Mouse (Mus musculus) testis, adult 10 weeks (tissue): ENCODE results near the gene Gm21440. TPM values are rescaled to one million over a fixed set of nuclear protein-coding genes. Genes with fewer than 3 reads are reported as not detected.

Source experiments
- polyA plus RNA-seq: library from polyadenylated mRNA; stranded (reverse); fragments of 350-450 nt; fragmentation: Illumina TruSeq; extraction: RNeasy Lipid Tissue Mini Kit (QIAGEN cat#74804); gene quantifications from one replicate; pipeline ENCODE4 v1.2.3, GENCODE M21; 2014; ENCODE audit warnings: low read depth, low replicate concordance

The Gm21440 gene
- 6.6 TPM for polyA plus RNA-seq

GRCm38 (mm10) chrY:13252091-13252490 lies at the start of gene Gm21440, which contains the start of gene Gm21454:
TSS of gene Gm21440 (plus strand) at chrY:13252391.
TSS of gene Gm21454 (plus strand) at chrY:13252442.

GRCm38 (mm10) chrY:13223828-13224227 lies 28.4 kb upstream of the Gm21440 start, which contains the start of gene Gm21828:
TSS of gene Gm21828 (minus strand) at chrY:13223928.

Other genes starting within 250 kb of the Gm21440 start
- 10.1 TPM for gene Gm20807, start 209.5 kb upstream of the Gm21440 start, polyA plus RNA-seq
- not detected for gene Gm21891, start 118.9 kb upstream of the Gm21440 start, polyA plus RNA-seq
- gene Gm21425, start 90.4 kb upstream of the Gm21440 start, polyA plus RNA-seq, result not detected
- not detected for gene Gm21828, start 28.5 kb upstream of the Gm21440 start, polyA plus RNA-seq
- gene Gm21454, start 51 bp downstream of the Gm21440 start, polyA plus RNA-seq, result 18.8 TPM
- gene Gm21725, start 96.7 kb downstream of the Gm21440 start, polyA plus RNA-seq, result not detected
- gene Gm21866, start 213.2 kb downstream of the Gm21440 start, polyA plus RNA-seq, result not detected
- 13.3 TPM for gene Gm20773, start 241.6 kb downstream of the Gm21440 start, polyA plus RNA-seq